Mouse (Mus musculus) gastrocnemius, postnatal 4 days (tissue): Measurements from ENCODE around the gene Slc6a8. TPM values are rescaled to one million over a fixed set of nuclear protein-coding genes. Genes with fewer than 3 reads are reported as not detected.

Source experiments
- DNase-seq, 2 experiments: peaks; one replicate each; pipeline ENCODE4 v3.0.0; 2021 to 2022; ENCODE audit warnings: low spot score in 2 of 2, mixed read lengths in 2 of 2
- total RNA-seq, 2 experiments: library from RNA; stranded (reverse); gene quantifications; 2 replicates each; pipeline ENCODE4 v1.2.3; 2021

Gene Slc6a8
- total RNA-seq, 2 experiments from 2014 or later, result 58.9 to 66.2 TPM

DNA sequence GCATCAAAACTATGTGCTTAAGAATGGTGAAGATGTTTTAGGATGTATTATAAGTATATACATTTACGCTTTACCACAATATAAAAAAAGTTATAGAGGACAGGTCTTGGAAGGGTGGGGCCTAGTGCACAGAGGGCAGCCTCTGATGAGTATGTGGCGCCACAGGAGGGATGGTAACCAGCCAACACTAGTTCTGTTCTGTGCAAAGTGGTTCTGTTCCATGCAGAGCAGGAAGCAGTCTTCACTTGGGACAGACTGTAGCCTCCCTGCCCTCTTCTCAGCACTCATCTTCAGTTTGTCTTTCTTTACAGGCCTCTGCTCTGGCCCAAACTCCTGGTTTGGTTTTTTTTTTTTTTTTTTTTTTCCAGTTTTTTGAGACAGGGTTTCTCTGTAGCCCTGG lies 11.2 kb downstream of the Slc6a8 start:
- DNase-seq, result no peak

DNA sequence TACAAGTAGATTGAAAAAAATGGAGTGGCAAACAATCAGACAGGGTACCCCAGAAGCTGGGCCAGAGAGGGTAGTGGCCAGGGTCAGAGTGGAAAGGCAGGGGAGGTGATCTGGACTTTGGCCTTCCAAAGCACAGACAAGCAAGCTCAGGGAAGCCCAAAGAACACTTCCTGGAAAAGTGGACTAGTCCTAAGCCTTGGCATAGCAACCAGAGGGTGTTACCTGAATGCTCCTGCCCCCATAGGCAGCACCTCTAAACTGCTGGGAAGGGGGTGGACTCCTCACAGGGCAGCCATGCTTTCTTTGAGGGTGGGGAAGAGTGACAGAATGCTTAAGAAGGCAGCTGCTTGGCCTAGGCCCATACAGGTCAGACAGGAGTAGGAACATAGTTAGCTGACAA lies 12.0 kb downstream of the Slc6a8 start:
- DNase-seq, result no peak

DNA sequence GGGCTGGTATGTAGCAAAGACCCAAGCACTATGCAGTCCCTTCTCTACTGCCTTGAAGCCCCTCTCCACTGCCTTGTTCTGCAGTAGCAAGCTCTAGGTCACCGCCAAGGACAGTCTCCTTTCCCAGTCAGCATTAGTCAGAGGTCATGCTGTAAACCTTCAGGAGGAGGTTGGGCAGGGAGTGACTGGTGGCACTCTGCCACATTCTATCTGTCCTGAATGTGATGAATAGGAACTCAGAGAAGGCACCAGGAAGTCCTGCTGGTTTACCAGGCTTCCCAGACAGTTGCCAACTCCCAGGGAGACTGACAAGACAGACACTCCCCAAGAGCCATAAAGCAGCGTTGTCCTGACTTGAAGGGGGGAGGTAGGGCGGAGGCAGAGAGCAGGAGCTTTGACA lies 12.7 kb downstream of the Slc6a8 start:
- no peak for DNase-seq

DNA sequence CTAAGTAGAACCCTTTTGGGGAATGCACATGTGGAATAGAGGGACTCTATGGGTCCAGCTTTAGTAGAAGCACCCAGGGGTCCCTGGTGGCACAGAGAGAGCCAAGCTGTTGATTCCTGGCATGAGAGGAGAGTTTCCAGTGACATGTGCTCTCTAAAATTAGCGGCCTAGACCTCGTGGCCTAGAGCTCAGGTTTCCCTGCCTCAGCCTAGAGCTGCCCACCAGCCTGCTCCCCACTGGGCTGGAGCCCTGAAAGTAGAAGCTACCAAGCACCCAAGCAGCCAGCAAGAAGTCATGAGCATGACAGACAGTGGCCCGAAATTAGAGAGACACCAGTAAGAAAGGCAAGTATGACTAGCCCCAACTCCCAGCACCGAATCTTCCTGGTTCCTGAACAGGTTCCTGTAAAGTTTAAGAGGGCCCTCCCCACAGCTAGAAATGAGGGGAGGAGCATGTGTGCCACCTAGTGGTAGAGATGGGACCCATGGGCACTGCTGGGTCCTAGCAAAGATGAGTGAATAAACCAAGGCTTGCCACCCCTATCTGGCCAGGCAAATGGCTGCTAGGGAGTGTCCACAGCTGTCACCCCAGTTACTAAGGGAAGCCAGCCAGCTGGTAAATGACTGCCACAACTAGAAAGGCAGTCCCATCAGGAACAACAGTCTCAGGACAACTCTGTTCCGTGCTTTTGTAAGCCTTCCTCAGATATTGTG lies 18.1 kb downstream of the Slc6a8 start:
- DNase-seq, result peak in 1 of 2 experiments; percentile 32

DNA sequence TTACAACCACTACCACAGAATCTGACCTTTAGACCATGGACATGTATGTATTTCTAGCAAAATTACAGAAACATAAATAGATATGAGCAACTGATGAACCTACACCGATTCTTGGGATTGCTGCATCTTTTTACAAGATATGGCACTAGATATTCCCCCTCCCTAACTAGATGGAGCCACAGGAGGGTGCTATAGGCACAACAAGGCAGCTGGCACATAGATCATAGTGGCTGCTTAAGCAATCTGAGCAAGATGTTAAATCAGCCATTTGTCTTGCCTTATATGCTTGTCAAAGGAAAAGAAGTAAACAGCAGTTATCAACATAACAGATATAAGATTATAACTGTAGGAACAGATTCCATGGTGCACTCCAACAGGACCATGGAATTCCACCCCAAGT lies 27.5 kb downstream of the Slc6a8 start:
- DNase-seq, result no peak

DNA sequence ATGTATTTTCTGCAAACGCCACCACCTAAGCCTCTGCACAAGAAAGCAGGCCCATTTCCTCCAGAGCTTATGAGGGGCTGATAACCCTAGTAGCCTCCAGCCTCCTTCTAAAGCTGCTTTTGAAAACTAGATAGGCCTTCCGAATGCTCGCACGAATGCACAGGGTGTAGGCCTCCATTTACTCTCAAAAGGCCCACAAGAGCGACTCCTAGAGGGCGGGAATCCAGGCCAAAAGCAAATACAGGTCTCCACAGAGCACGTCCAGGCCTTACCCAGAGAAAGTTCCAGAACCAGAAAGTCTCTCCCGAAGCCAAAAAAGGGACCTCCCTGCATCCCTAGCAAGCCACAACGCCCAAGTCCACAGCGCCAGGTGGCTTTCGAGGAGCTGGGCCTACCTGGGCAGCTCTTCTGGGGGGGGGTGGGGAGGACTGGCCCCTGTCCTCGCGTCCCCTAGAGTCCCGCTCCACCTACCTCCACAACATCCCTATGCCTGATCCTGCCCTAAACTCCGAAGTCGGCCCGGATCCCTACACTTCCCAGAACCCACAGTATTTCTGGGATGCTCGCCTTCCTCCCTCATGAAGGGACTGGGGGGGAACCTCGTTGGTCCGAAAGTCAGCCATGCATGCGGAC lies 42.6 kb downstream of the Slc6a8 start:
- DNase-seq, result peak; percentile 22 to 46

DNA sequence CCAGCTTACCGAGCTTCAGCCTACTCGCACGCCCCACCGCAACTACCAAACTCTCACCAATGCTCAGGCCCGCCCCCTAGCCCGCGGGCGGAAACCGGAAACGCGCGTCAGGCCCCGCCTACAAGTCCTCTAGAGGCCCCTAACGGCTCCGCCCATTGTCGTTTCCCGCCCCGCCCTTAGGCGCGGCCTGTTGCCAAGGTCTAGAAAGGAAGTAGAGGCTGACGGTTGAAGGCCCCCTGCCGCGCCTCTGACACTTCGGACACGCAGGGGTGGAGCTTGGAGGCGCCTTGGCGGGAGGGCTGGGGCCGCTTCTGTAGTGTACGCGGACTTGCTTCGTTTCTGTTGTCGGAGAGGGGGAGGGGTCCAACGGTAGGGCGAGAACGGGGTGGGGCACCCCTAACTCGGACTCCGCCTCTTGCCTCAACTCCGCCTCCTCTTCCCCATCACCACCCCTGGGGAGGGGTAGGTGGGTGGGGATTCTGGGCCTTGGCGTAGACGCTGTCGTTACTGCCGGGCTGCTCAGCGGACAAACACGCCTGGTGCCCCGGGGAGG lies 43.2 kb downstream of the Slc6a8 start, which contains the start of the genes Bcap31 and Abcd1:
Bcap31 (minus strand) TSS at position 67 of the 553 bp plus-strand sequence.
Abcd1 (plus strand) TSS at position 489 of the 553 bp plus-strand sequence.
- peak; percentile 75 to 90 for DNase-seq

DNA sequence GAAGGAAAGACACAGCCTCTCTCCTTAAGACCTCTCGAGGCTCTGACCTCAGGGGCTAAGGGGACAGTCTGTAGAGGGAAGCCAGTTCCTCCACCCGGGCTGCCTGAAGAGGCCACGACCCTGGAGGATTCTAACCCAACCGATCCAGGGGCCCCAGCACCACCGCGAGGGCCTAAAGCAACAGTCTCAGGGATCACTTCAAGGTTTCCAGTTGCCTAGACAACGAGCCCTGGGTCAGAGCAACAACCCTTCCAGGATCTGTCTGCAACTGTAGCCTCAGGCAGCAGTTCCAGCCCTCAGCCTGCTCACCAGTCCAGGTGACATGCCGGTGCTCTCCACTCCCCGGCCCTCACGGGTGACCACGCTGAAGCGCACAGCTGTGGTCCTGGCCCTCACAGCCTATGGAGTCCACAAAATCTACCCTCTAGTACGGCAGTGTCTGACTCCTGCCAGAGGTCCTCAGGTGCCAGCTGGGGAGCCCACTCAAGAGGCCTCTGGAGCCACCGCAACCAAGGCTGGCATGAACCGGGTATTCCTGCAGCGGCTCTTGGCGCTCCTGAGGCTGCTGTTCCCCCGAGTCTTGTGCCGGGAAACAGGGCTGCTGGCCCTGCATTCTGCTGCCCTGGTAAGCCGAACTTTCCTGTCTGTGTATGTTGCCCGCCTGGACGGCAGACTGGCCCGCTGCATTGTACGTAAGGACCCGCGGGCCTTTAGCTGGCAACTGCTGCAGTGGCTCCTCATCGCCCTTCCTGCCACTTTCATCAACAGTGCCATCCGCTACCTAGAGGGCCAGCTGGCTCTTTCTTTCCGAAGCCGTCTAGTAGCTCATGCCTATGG lies 44.0 kb downstream of the Slc6a8 start:
- peak; percentile 14 to 18 for DNase-seq

DNA sequence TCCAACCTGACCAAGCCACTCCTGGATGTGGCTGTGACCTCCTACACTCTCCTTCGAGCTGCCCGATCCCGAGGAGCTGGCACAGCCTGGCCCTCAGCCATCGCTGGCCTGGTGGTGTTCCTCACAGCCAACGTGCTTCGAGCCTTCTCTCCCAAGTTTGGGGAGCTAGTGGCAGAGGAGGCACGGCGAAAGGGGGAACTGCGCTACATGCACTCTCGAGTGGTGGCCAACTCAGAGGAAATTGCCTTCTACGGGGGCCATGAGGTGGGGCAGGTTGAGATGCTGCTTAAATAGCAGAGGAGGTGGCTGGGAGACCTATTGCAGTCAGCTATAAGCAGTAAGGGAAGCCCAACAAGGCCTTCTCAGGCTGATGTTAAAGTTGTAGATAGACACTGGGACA lies 44.7 kb downstream of the Slc6a8 start:
- DNase-seq, result peak; percentile 11 to 20

DNA sequence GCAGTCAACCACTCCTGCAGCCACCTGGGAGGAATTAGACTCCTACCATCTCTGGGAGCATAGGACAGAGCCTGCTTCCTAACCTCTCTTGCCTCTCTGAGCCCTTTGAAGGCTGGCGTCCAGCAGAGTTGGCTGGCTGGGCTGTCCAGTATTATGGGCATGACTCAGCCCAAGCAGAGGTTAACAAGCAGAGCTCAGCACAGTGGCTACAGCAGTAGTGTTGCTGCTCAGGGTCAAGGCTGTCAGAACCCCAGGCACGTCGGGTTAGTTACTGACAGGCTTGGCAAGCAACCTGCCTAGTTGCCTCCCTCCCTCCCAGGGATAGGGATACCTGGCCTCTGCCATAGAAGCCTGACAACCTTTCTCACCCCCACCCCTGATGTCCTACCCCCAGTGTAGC lies 45.3 kb downstream of the Slc6a8 start:
- DNase-seq, result peak in 1 of 2 experiments; percentile 9

DNA sequence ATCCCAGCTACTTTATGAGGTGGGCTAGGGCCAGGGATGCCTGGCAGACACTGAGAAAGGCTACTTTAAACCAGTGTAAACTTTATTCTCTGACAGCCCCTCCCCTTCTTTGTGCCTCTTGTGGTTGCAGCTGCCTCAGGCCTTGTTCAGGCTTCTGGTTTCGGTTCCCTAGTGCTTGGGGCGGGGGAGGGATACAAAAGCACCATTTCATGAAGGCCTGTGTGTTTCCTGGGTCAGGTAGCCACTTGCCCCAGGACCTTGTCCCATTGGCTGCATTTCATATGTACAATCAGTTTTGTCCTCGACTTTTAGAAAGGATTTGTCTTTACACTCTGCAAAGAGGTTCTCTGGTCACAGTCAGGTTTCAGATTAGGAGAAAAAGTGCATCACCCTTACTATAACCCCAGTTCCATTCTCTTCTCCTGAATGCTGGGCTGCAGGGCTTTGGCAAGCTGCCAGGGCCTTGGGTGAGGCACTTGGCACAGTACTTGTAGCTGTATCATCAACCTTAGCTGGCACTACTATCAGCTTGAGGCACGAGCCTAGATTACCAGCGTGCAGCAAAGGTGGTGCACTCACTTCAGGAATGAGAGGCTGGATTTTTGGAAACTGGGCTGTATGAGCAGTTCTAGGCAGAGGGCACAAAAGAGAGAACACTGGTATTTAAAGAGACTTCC lies 45.9 kb downstream of the Slc6a8 start:
- DNase-seq, result peak in 1 of 2 experiments; percentile 10

DNA sequence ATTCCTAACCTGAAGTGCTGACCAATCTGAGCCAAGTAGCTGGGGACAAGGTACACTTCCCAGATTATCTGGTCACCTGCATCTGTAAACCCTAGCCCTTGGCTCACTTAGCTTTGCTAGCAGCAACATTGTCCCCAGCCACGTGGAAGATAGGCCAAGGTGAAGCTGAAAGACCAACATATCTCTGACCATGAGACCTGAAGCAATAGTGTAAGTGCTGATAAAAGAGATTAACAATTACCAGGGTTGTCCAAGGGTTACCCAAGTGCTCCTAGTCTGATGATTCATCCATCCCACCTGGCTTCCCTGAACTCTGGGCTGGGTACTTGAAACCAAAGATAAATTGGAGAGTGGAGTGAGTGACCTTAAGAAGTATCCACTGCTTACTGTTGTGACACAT lies 58.0 kb downstream of the Slc6a8 start:
- DNase-seq, result no peak

Other genes starting within 250 kb of the Slc6a8 start
- gene Trex2, start 237.8 kb upstream of the Slc6a8 start, total RNA-seq, result not detected
- gene Haus7, start 214.1 kb upstream of the Slc6a8 start, total RNA-seq, result 10 to 100 TPM; 23.3 to 27.7 TPM
- gene Bgn, start 189.5 kb upstream of the Slc6a8 start, total RNA-seq, result 100 to 1,000 TPM; 487 to 574 TPM
- 1 to 10 TPM; 4.6 to 9.7 TPM for gene Atp2b3, start 170.1 kb upstream of the Slc6a8 start, total RNA-seq
- under 1 TPM; 0.12 to 0.41 TPM for gene Dusp9, start 33.7 kb upstream of the Slc6a8 start, total RNA-seq
- gene Pnck, start 13.0 kb upstream of the Slc6a8 start, total RNA-seq, result 10 to 100 TPM; 11.4 to 12.8 TPM
- gene Bcap31, start 43.0 kb downstream of the Slc6a8 start, total RNA-seq, result 100 to 1,000 TPM in 1 of 2 experiments, 10 to 100 TPM in 1; 99.9 to 104 TPM
- gene Abcd1, start 43.4 kb downstream of the Slc6a8 start, total RNA-seq, result 10 to 100 TPM; 24.1 to 26.8 TPM
- 1 to 10 TPM; 3.1 to 3.7 TPM for gene Plxnb3, start 83.9 kb downstream of the Slc6a8 start, total RNA-seq
- 100 to 1,000 TPM; 150 to 153 TPM for gene Srpk3, start 101.3 kb downstream of the Slc6a8 start, total RNA-seq
- 100 to 1,000 TPM; 221 to 247 TPM for gene Idh3g, start 113.7 kb downstream of the Slc6a8 start, total RNA-seq
- 100 to 1,000 TPM; 118 to 128 TPM for gene Ssr4, start 113.9 kb downstream of the Slc6a8 start, total RNA-seq
- 1 to 10 TPM; 6.7 to 6.8 TPM for gene Pdzd4, start 151.8 kb downstream of the Slc6a8 start, total RNA-seq
- not detected for gene Avpr2, start 219.0 kb downstream of the Slc6a8 start, total RNA-seq
- 1 to 10 TPM; 4.2 to 4.3 TPM for gene L1cam, start 223.0 kb downstream of the Slc6a8 start, total RNA-seq
- 1 to 10 TPM; 2.4 to 2.8 TPM for gene Arhgap4, start 248.7 kb downstream of the Slc6a8 start, total RNA-seq
- gene Naa10, start 248.8 kb downstream of the Slc6a8 start, total RNA-seq, result 10 to 100 TPM; 71.4 to 75.8 TPM